Mouse (Mus musculus) lung, adult 2 months (tissue): ENCODE data around the gene Tmem189. TPM values are rescaled to one million over a fixed set of nuclear protein-coding genes. Genes with fewer than 3 reads are reported as not detected.

Experiments used
- DNase-seq: peaks from one replicate; pipeline ENCODE4 v3.0.0; 2022
- H3K4me1 ChIP-seq: fragments of 200-500 bp; 2 replicates; pipeline ENCODE4 v1.6.1; 2011; ENCODE audit warnings: low read length; ENCODE audit not compliant: control insufficient read depth, insufficient read depth
- H3K4me3 ChIP-seq: fragments of 200-500 bp; replicated peaks from 2 replicates; pipeline ENCODE3; 2011; ENCODE audit warnings: low read depth, mild to moderate bottlenecking, control low read depth, low read length; ENCODE audit errors: extremely low read depth
- CTCF ChIP-seq: fragments of 200-500 bp; IDR thresholded peaks from 2 replicates; pipeline ENCODE4 v1.5.1; 2011; ENCODE audit warnings: mild to moderate bottlenecking, low read length, control low read depth; ENCODE audit not compliant: insufficient read depth
- POLR2A ChIP-seq: fragments of 200-500 bp; IDR thresholded peaks from 2 replicates; pipeline ENCODE4 v1.6.1; 2011; ENCODE audit warnings: low read depth, mild to moderate bottlenecking, control low read depth, low read length, borderline replicate concordance; ENCODE audit errors: extremely low read depth
- WGBS: fragments of 180-500 bp; shearing (Covaris S2); methylation state at CpG from one replicate; pipeline ENCODE4 v1.1.7; 2018; 5-methylcytosine and 5-hydroxymethylcytosine counted together
- polyA plus RNA-seq: library from polyadenylated mRNA; depleted of rRNA; stranded (reverse); fragments of >200 nt; gene quantifications from 2 replicates; pipeline ENCODE4 v1.2.3, GENCODE M21; 2012

The Tmem189 gene
- polyA plus RNA-seq, 1 experiment = 113 TPM

DNA sequence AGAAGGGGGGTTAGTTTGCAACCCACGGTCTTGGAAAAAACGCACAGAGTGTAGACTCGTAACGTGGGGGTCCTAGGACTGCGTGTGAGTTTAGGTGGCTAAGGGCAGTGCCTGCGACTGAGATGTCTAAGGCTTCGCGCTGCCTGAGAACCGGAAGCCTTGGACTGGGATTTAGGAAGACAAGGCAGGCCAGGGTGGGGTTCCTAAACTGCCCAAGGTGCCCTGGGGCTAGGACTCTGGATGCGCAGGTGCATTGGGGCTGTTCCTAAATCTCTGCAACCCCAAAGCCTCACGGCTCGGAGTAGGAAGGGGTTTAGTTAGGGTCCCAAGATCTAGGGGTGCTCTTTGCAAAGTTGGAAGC, 29.0 kb downstream of the Tmem189 start:
- Histone ChIP-seq H3K4me1 (peaks cover 31% of the 10 kb centered on the region), H3K4me3 (peak overlapping the region; percentile 78)
- DNase-seq = no peak
- TF ChIP-seq CTCF = no peak
- no peak for TF ChIP-seq POLR2A
- WGBS = 3% methylated on average over 12 of the region's 12 CpGs

DNA sequence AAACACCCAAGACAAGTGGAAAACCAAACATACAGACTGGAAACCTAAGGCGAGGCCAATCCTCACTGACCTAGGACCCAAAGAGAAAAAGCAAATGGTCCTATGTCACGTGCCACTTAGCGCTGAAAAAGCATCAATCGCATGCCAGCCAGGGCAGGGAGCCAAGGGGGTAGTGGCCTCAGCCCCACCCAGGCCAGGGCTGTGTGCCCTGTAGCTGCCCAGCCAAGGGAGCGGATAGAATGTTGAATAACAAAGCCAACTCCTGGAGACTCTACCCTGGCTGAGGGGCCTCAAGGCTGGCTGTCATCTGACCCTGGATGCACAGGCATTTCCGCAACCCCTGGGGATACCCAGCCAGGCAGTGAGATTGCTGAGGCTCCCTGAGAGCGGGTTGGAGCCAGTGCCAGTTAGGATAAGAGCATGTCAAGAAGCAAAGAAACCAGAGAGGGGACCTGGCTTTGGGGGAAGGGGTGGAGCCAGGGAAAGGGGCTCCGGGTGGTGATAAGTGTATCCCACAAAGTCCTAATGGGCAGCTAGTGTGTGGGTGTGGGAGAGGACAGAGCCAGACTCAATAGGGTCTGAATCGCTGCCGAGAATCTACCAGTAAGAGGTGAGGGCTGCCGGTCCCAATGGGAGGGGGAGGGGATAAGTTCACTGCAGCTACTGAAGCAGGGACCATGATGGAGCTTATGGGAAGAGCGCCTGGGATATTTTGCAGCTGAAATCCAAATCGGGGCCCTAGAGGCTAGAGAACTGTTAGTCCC, 29.6 kb downstream of the Tmem189 start:
- TF ChIP-seq POLR2A (no peak), CTCF (no peak)
- peaks cover 31% of the 10 kb centered on the region for H3K4me1 ChIP-seq
- peak overlapping the region; percentile 78 for H3K4me3 ChIP-seq
- DNase-seq = peak; percentile 89
- WGBS = 15% methylated on average over 13 of the region's 13 CpGs

DNA sequence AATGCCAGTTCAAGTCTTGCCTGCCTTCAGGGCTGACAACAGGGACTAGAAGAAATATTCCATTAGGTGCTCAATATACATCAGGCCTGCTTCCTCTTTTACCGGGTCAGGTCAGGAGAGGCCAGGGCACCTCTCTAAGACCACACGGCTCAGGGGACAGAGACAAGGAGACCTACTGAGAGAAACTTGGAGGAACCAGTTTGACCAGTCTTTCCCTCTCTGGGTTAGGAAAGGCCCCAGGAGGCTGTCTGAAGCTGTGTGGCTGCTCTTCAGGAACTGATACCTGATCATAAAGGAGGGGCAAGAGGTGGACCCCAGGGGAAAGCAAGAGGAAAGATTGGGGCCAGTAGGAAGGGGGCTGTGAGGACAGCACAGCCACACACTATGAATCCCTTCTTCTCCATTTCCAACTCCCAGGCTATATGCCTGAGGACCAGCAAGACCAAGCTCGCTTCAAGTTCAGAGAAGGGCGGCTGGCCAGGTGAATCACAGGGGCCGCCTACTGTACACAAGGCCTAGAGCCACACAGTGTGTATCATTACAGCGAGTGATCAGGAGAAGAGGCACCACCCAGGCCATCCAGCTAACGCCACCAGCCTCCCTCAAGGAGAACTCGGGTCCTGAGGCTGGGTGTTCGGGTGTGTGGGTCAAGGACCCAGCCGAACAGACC, 30.3 kb downstream of the Tmem189 start:
- WGBS = 49% methylated on average over 10 of the region's 10 CpGs
- H3K4me1 ChIP-seq = peaks cover 31% of the 10 kb centered on the region
- TF ChIP-seq POLR2A (no peak), CTCF (no peak)
- H3K4me3 ChIP-seq = no peak overlapping the region
- DNase-seq = no peak

DNA sequence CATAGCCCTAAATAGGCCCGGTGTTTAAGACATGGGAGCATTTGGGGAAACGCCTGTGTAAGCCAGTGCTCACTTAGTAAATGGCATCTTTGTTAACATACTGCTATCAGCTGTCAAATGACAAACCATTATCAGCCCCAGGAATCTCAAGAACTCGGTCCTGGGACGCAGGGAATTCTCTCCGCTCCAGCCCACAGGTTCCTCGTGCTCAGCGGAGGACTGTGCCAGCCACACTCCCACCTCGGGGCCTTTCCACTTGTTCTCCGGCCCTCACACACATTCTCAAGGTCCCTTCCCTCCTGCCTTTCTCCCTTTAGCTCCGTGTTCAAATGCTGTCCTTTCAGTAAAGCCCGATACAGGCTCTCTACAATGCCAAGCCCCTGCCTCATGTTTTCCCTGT, 30.9 kb downstream of the Tmem189 start:
- WGBS = 63% methylated on average over 11 of the region's 11 CpGs
- no peak for DNase-seq
- H3K4me3 ChIP-seq = no peak overlapping the region
- no peak for TF ChIP-seq CTCF
- no peak for TF ChIP-seq POLR2A
- peaks cover 31% of the 10 kb centered on the region for H3K4me1 ChIP-seq

DNA sequence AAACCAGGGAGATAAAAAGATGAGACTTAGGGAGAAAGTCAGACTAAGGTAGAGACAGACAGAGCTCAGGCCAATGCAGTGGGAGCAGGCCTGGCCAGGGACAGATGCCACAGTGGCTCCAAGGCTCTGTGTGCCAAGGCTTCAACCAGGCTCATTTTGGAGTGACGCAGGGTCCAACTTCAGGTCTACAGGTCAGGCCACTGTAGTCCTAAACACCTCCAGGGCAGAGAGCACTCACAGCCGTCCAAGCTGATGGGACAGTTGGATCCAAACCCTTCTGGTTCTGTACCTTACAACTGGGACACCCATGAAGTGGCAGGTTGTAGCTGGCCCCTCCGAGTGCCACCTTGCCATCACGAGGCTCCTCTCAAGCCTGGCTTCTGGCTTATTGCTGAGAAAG, 31.6 kb downstream of the Tmem189 start:
- TF ChIP-seq CTCF (no peak), POLR2A (no peak)
- no peak overlapping the region for H3K4me3 ChIP-seq
- DNase-seq = no peak
- 77% methylated on average over 4 of the region's 4 CpGs for WGBS
- H3K4me1 ChIP-seq = peaks cover 31% of the 10 kb centered on the region

DNA sequence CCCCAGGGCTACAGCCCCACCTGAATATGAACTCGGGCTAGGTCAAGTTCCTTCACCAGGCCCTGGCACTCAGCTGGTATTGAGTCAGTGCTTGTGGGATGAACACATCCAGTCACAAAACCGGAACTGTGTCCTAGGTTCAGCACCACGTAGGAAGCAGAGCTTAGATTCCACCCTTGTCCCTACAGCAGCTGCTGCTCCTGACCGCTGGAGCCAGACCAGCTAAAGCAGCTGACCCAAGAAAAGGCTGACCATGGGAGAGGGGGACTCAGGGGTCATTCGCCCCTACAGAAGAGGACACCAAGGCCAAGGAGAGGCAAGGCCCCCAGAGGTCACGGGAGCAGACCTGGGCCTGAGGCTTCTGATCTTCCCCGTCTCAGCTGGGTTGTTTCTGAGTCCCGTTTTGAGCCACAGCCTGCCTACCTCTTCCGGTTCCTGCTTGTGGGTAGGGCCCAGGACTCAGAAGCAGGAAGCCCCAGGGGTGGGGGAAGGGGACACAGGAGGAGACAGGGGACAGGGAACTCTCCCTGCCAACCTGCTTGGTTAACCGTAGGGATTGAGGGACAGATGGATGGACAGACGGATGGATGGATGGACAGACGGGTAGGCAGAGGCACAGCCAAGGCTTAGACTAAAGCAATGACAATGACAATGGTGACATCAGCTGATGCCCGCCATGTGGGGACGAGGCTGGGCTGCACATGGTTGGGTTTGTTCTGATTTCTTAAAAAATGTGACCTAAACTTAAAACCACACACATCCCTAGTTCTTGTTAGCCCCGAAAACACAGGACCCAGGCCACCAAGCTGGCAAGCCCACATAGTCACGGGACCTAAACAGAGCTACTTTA, 32.8 kb downstream of the Tmem189 start:
- TF ChIP-seq POLR2A = no peak
- DNase-seq = no peak
- Histone ChIP-seq H3K4me1 (peaks cover 31% of the 10 kb centered on the region), H3K4me3 (peak overlapping the region; percentile 24)
- 57% methylated on average over 16 of the region's 16 CpGs for WGBS

DNA sequence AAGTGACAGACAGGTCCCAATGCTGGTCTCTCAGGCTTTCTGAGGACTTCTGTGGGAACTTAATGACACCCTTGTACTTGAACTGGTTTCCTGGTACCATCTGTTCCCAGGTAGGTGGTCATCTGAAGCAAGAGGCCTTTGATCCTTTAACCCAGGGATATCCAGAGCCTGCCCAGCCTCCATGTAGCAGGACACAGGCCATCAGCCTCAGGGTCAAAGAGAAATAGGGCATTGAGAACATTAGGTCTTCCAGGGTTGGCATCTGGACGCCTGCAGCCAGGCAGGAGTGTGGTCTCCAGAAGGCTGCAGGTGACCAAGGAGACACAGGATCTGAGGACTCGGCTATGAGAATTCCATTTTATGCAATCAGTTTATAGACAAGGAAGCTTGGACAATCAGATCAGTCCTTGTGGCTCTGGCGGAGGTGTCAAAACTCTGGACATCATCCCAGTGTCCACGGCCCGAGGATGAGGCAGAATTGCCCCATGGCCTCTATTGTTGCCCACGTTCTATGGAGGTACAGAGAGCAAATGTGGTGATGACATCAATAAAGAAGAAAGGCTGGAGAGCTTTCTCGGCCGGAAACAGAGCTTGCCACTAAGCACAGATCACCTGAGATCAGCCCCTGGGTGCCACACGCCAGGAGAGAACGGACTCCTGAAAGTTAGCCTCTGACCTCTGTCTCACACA, 34.6 kb downstream of the Tmem189 start:
- Histone ChIP-seq H3K4me3 (no peak overlapping the region), H3K4me1 (peaks cover 26% of the 10 kb centered on the region)
- no peak for DNase-seq
- WGBS = 77% methylated on average over 10 of the region's 10 CpGs
- TF ChIP-seq CTCF (no peak), POLR2A (no peak)

DNA sequence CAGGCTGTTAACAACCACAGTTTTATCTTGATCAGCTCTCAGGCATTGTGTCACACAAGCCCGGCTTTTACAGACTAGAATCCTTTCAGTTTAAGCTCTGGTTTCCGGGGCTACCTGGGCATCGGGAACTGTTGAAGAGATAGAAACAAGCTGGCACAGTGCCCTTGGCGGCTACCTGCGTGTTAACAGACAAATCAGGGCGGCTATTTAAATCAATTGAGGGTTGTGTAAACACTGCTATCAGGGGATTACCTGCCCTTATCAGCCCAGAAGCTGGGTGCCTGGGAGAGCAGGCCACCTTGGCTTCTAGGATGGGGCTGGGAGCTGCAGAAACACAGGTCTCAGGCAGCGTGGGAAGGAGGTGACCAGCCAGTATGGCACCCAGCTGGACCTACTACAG, 36.9 kb downstream of the Tmem189 start:
- no peak for DNase-seq
- no peak for TF ChIP-seq CTCF
- no peak for TF ChIP-seq POLR2A
- no peak overlapping the region for H3K4me3 ChIP-seq
- H3K4me1 ChIP-seq = peaks cover 10% of the 10 kb centered on the region
- 63% methylated on average over 7 of the region's 7 CpGs for WGBS

DNA sequence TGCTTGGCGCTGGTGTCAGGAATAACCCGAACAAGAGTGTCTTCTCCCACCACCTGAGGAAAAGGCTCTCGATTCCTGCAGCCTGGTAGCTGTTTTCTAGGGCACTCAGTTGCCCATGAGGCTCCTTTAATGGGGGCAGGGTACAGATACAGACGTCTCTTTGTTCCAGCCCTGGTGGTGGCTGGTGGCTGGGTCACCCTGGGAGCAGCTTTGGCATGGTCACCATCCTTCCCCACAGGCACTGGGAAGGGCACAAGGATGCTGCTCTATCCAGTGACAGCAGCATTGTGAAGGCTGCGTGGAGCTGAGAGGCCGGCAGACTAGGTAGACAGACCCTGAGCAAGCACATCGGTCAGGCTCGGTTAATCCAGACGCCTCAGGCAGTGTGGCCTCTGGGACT, 38.0 kb downstream of the Tmem189 start:
- DNase-seq = no peak
- WGBS = 87% methylated on average over 9 of the region's 9 CpGs
- Histone ChIP-seq H3K4me3 (no peak overlapping the region), H3K4me1 (peaks cover 3% of the 10 kb centered on the region)
- TF ChIP-seq CTCF (no peak), POLR2A (no peak)
